Mouse (Mus musculus) limb, embryonic 14.5 days (tissue): Measurements from ENCODE around the gene Cyth1. TPM values are rescaled to one million over a fixed set of nuclear protein-coding genes. Genes with fewer than 3 reads are reported as not detected.

Experiments used
- ATAC-seq: fragments of 200-750 bp; cut with Nextera tagmentation; 2 replicates; pipeline ENCODE4 v1.8.0; 2017; ENCODE audit warnings: low read depth, moderate number of reproducible peaks, moderate TSS enrichment; ENCODE audit not compliant: low FRiP score
- DNase-seq: peaks from one replicate; pipeline ENCODE4 v3.0.0-alpha.2; 2015; ENCODE audit warnings: low spot score
- H3K27ac ChIP-seq: fragments of 300-500 bp; sonication (generic); replicated peaks from 2 replicates; pipeline ENCODE4 v1.5.1; 2014; ENCODE audit warnings: low read depth, mild to moderate bottlenecking, low read length, moderate library complexity, mixed read lengths
- H3K27me3 ChIP-seq: fragments of 300-500 bp; sonication (generic); 2 replicates; pipeline ENCODE4 v1.6.1; 2014; ENCODE audit warnings: low read length, mixed read lengths; ENCODE audit not compliant: control insufficient read depth, insufficient read depth
- H3K36me3 ChIP-seq: fragments of 300-500 bp; sonication (generic); 2 replicates; pipeline ENCODE4 v1.6.1; 2014; ENCODE audit warnings: mild to moderate bottlenecking, low read length, moderate library complexity, mixed read lengths; ENCODE audit not compliant: control insufficient read depth, insufficient read depth
- H3K4me1 ChIP-seq: fragments of 300-500 bp; sonication (generic); 2 replicates; pipeline ENCODE4 v1.6.1; 2014; ENCODE audit warnings: antibody characterized with exemption, low read length, mixed read lengths; ENCODE audit not compliant: control insufficient read depth, insufficient read depth
- H3K4me2 ChIP-seq: fragments of 300-500 bp; sonication (generic); replicated peaks from 2 replicates; pipeline ENCODE4 v1.6.1; 2014; ENCODE audit warnings: low read depth, mild to moderate bottlenecking, low read length, moderate library complexity; ENCODE audit not compliant: severe bottlenecking
- H3K4me3 ChIP-seq: fragments of 300-500 bp; sonication (generic); replicated peaks from 2 replicates; pipeline ENCODE4 v1.5.1; 2014; ENCODE audit warnings: low read length
- H3K9ac ChIP-seq: fragments of 300-500 bp; sonication (generic); 2 replicates; pipeline ENCODE4 v1.6.1; 2014; ENCODE audit warnings: mild to moderate bottlenecking, low read depth, low read length, moderate library complexity; ENCODE audit not compliant: severe bottlenecking
- H3K9me3 ChIP-seq: fragments of 300-500 bp; sonication (generic); 2 replicates; pipeline ENCODE4 v1.6.1; 2016; ENCODE audit warnings: low read length; ENCODE audit not compliant: control insufficient read depth
- POLR2A ChIP-seq: fragments of 200-500 bp; IDR thresholded peaks from 2 replicates; pipeline ENCODE4 v1.8.0; 2012; ENCODE audit warnings: inconsistent platforms, mild to moderate bottlenecking, moderate library complexity, borderline replicate concordance; ENCODE audit not compliant: insufficient read depth, insufficient read length; ENCODE audit errors: extremely low read depth
- WGBS: fragments of 180-500 bp; shearing (Covaris S2); extraction: QIAGEN DNeasy Blood & Tissue Kit; methylation state at CpG from one replicate; pipeline ENCODE4 v1.1.7; 2014; 5-methylcytosine and 5-hydroxymethylcytosine counted together
- polyA plus RNA-seq, 2 experiments: library from polyadenylated mRNA; depleted of rRNA in 1 of 2; stranded (reverse) in 1 of 2; unstranded in 1 of 2; fragments of >200 nt; fragmentation: Nextera tagmentation in 1 of 2; extraction: Ambion mirVana in 1 of 2; gene quantifications; 2 replicates each; pipeline versions ENCODE4 v1.2.1 to v1.2.3; 2012 to 2014

The Cyth1 gene
- polyA plus RNA-seq, 2 experiments, result 13.5 to 22.3 TPM

DNA sequence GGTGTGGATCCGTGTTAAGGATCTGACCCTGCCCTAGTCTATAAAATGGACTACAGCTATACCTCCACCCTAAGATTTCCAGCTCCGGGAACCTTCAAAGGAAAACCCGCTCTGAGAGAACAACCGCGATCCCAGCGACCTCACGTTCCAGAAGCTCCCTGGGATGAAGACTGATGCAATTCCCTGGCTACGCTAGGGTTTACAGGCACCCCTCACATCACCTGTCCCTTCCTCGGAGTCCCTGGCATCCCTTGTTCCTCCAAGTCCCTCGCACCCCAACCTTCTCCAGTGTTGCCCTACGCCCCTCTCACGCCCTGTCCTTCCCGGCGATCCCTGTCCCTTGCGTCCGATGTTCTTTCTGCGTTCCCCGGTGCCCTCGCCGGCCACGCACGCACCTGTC lies 41.2 kb upstream of the Cyth1 start:
- ATAC-seq (no peak; the same call in 1 of the 2 replicates), DNase-seq (no peak)
- H3K27me3 ChIP-seq, result no peaks in the 10 kb centered on the region
- H3K9me3 ChIP-seq, result no peaks in the 10 kb centered on the region
- peak overlapping the region; percentile 88 for H3K9ac ChIP-seq
- WGBS, result 0% methylated on average over 22 of the region's 22 CpGs
- H3K27ac ChIP-seq, result peak overlapping the region; percentile 77
- peaks cover 12% of the 10 kb centered on the region; the same call in 1 of the 2 replicates for H3K4me1 ChIP-seq
- TF ChIP-seq POLR2A, result no peak
- peak overlapping the region; percentile 83 for H3K4me2 ChIP-seq
- peak overlapping the region; percentile 95 for H3K4me3 ChIP-seq
- peaks cover 35% of the 10 kb centered on the region for H3K36me3 ChIP-seq

DNA sequence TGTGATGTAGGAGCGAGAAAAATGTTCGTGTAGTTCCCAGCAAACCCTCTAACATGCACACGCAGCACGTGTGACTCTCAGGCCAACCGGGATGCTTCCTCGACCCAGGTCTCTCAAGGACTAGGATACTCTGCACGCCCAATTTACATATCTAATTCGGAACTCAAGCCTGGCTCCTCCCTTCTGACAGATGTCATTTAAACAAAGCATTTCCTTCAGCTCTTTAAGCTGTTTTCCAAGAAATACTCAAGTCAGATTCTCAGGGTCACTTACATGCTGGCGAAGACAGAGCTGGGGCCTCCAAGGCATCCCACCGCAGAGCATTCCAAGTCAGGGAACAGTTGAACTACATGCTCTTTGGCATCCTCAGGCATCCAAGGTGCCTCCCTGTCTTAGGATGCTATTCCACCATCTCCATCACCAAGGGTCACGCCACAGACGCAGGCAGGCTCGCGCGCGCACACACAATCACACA lies 40.7 kb upstream of the Cyth1 start:
- ATAC-seq (no peak), DNase-seq (no peak)
- no peaks in the 10 kb centered on the region for H3K27me3 ChIP-seq
- peaks cover 12% of the 10 kb centered on the region; the same call in 1 of the 2 replicates for H3K4me1 ChIP-seq
- peak overlapping the region; percentile 83 for H3K4me2 ChIP-seq
- peaks cover 40% of the 10 kb centered on the region for H3K36me3 ChIP-seq
- WGBS, result 2% methylated on average over 16 of the region's 16 CpGs
- peak overlapping the region; percentile 95 for H3K4me3 ChIP-seq
- peak overlapping the region; percentile 88 for H3K9ac ChIP-seq
- H3K27ac ChIP-seq, result peak overlapping the region; percentile 77; the same call in 1 of the 2 replicates
- no peaks in the 10 kb centered on the region for H3K9me3 ChIP-seq
- TF ChIP-seq POLR2A, result no peak

DNA sequence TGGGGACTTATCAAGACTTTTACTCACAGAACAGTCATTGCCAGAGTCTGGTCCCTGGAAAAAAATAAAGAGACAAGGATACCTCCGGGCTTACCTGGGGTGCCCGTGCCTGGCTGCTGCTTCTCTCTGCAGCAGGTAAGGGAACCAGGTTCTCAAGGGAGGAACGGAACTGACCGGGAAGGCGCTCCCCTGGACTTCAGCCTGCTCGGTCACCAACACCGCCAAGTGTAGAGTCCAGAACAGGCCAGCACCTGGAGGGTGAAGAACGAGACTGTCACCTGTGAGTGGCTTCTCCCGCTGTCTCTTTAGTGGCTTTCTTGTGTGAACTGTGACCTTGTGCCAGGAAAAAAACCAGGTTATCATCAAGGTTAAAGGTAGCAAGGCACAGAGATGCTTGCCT lies 39.2 kb upstream of the Cyth1 start:
- H3K36me3 ChIP-seq, result peaks cover 55% of the 10 kb centered on the region
- no peak overlapping the region for H3K4me3 ChIP-seq
- 96% methylated on average over 9 of the region's 9 CpGs for WGBS
- peaks cover 12% of the 10 kb centered on the region; the same call in 1 of the 2 replicates for H3K4me1 ChIP-seq
- no peaks in the 10 kb centered on the region for H3K27me3 ChIP-seq
- no peak overlapping the region for H3K4me2 ChIP-seq
- H3K9ac ChIP-seq, result no peak overlapping the region
- TF ChIP-seq POLR2A, result no peak
- ATAC-seq (no peak), DNase-seq (no peak)
- no peaks in the 10 kb centered on the region for H3K9me3 ChIP-seq
- H3K27ac ChIP-seq, result no peak overlapping the region

DNA sequence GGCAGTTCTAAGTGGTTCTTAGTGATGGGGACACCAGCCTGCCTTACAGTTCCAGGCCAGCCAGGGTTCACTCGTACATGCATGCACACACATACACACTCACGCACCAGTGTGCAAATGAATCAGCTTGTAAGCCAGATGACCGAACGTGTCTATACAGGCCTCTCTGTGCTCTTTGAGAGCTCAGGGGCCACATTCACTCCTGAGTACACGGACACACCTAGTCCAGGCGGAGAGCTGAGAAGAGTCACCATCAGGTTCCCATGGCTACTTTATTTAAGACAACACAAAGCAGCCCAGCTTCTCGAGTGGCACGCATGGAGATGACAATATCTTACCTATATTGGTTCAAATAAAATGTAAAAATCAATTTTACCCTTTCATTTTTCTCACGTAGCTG lies 38.0 kb upstream of the Cyth1 start:
- Histone ChIP-seq H3K27me3 (no peaks in the 10 kb centered on the region), H3K27ac (no peak overlapping the region), H3K36me3 (peaks cover 65% of the 10 kb centered on the region), H3K9me3 (no peaks in the 10 kb centered on the region), H3K4me2 (no peak overlapping the region), H3K9ac (no peak overlapping the region), H3K4me1 (peaks cover 12% of the 10 kb centered on the region; the same call in 1 of the 2 replicates), H3K4me3 (no peak overlapping the region)
- ATAC-seq (no peak), DNase-seq (no peak)
- no peak for TF ChIP-seq POLR2A
- 92% methylated on average over 9 of the region's 9 CpGs for WGBS

DNA sequence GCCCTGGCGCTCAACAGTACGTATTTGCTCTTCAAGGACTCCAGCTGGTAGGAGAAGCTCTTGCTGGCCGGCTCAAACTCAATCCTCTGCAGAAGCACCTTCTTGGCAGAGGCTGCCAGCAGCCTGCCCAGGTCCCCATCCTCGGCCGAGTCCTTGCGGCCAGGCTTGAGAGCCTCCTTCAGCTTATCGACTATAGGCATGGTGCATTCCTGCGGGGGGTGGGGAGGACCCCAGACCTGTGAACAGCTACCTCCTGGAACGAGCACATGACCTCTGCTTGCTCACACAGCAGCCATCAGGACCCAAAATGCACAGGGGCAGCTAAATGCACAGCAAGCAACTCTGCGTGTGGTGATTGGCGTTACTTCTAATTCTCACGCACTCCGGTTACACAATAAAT lies 37.4 kb upstream of the Cyth1 start:
- Histone ChIP-seq H3K9ac (no peak overlapping the region), H3K9me3 (no peaks in the 10 kb centered on the region), H3K27ac (no peak overlapping the region), H3K36me3 (peaks cover 72% of the 10 kb centered on the region), H3K4me3 (no peak overlapping the region), H3K4me2 (no peak overlapping the region), H3K27me3 (no peaks in the 10 kb centered on the region), H3K4me1 (peaks cover 12% of the 10 kb centered on the region; the same call in 1 of the 2 replicates)
- no peak for ATAC-seq
- WGBS, result 89% methylated on average over 13 of the region's 13 CpGs
- DNase-seq, result no peak
- TF ChIP-seq POLR2A, result no peak
